Mouse (Mus musculus) right cerebral cortex, postnatal 10 days (tissue): Measurements from ENCODE around the gene Sugp2.

ENCODE experiments used
- DNase-seq, 2 experiments: peaks; one replicate each; pipeline ENCODE4 v3.0.0; 2021; ENCODE audit warnings: low spot score in 2 of 2

Sugp2 gene

DNA sequence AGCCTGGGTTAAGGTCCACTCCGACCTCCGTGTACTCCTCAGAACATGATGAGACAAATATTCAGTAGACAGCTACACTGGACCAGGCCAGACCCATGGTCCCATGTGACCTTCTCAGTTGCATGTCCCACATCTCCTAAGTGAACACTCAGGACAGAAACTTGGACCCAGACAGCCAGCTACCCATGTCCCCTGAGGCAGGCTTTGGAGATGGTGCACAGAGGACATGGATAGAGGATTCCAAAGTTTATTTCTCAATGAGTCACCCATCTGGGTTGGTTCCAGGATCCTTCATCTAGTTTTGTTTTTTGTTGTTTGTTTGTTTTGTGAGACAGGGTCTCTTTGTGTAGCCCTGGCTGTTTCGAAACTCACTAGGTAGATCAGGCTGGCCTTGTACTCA lies 13.1 kb upstream of the Sugp2 start:
- DNase-seq: no peak

DNA sequence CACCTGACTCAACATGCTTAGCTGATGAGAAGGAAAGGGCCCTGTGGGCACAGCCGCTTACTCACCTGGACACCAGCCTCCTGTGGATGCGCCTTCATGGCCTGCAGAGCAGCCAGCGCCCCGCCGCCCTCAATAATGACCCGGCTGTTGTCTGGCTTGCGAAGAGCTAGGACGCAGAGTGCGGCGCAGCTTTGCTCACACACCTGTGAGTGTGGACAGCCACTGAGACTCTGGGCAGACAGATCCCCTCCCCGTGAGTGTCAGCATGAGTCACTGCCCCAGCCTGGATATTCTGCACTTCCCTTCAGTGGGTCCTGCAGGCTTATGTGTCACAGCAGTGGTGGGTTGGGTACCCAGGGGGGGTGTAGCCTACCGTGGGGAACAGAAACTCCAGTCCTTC lies 12.0 kb upstream of the Sugp2 start:
- no peak for DNase-seq

DNA sequence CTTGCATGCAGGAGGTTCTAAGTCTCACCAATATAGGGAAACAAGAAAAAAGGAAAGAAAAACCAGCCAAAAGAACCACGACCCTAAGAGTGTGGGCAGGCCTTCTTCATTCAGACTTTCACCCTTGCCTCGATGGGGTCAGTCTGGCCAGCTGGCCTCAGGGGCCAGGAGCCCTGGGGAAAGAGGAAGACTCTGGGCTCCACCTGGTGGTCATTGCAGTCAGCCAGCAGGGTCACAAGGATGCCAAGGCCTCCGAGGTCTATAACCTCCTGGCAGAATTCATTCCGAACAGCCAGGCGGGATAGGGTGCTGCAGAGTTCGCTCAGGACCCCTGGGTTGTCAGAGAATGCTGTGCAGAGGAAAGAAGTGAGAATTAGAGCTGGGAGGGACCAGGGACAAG lies 10.7 kb upstream of the Sugp2 start:
- peak in 1 of 2 experiments; percentile 55 for DNase-seq

DNA sequence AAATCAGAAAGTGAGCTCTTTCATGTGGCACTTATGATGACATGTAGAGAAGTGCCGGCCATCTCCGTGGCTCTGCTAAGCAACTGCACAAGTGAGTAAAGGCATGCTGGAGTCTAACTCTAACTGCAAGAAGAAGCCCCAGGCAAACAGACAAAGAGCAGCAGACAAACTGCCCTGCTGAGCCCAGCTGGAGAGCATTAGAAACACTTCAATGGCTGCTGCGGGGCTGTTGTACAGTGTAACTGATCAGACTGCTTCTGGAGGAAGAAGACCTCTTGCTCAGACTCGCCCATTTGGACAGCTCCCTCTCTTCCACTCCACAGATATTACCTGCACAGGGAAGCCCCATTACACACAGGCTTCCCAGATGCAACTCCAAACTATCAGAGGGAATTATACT lies 6.0 kb upstream of the Sugp2 start:
- no peak for DNase-seq

DNA sequence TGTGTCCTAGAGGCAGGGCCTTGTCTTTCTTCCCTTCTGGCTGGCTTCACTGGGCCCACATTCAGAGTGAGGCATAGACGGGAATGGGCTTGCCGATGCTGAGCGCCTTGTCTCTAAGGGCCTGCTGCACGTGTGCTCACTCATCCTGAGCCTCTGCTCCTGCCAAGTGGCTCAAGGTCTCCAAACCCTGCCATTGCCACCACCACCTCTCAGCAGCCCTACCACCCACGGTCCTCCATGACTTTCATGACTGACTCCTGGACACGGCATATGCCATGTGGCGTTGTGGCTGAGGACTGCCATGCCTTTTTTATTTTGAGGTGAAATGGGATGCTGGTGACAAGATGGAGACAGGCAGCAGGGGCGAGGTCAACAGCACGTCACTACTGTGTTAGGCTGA lies 3.2 kb upstream of the Sugp2 start:
- DNase-seq: no peak

DNA sequence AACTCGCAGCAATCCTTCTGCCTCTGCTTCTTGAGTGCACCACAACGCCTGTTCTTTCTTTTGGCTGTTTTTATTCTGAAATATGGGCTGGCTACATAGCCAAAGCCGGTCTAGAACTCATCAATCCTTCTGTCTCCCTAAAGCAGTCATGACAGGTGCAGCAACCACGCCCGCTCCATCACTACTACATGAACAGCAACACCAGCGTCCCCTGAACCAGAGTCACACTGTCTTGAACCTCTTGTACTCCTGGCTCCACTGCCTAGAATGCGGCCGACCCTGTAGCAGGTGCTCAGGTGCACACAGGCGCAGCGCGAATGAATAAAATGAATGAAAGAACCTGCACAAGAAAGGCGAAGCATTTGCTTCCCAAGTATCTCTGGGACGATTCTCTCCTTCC lies 420 bp upstream of the Sugp2 start:
- peak in 1 of 2 experiments; percentile 47 for DNase-seq

DNA sequence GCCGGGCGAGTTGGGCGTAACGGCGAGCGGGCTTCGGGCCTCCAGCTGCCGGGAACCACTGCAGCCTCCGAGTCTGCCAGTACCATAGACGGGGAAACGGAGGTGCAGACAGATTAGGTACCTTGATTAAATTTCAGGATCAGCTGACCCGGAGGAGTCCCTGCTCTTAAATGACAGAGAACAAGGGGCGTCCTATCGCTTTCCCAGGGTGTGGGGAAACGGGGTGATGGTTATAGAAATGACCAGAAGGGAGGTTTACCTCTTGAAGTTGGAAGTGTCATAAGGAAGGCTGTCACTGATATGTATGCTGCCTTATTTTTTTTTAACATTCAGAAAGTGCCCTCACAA lies 729 bp downstream of the Sugp2 start:
- DNase-seq: no peak

DNA sequence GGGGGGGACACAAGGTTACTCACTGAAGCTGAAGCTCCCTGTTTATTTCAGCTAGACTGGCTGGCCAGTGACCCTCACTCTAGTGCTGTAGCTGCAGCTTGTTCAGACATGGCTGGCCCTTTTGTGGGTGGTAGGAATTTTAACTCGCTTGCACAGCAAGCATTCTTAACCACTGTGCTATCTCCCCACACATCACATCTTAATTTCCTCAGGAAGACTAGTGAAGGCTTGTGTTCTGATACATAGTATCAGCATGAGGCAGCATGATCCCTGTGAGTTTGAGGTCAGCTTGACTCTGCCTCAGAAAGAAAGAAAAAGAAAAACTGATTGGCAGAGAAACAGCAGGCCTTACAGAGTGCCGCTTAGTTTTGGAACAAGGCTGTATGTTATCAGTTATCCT lies 3.8 kb downstream of the Sugp2 start:
- DNase-seq: no peak

DNA sequence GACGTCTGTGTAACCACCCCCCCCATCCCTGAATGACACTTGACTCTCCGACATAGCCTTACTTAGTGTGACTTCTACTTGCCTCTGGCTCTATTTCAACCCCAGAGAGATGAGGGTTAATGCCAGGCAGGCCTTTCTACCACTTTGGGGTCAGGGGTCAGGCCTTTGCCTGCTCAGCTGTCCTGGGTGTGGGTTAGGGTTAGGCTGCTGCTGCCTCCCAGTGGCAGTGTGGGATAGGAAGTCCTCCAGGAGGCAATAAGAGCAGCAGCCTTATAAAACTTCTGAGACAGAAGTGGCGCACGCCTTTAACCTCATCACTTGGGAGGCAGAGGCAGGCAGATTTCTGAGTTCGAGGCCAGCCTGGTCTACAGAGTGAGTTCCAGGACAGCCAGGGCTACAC lies 6.6 kb downstream of the Sugp2 start:
- no peak for DNase-seq

DNA sequence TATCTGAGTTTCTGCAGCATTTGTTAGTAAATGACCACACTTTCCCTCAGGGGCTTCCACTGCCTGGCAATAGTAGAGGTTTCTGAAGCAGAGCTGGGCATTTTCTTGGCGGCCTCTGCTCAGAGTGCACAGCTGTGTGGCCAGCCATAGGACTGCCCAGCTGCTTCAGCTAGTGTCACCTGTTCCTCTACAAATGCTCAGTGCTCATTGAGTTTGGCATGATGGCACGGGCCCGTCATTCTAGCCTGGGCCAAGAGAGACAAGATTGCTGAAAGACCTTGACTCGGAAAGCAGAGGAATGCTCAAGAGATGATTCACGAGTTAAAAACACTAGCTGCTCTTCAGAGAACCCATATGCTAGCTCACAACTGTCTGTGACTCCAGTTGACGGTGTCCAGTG lies 12.6 kb downstream of the Sugp2 start:
- no peak for DNase-seq

DNA sequence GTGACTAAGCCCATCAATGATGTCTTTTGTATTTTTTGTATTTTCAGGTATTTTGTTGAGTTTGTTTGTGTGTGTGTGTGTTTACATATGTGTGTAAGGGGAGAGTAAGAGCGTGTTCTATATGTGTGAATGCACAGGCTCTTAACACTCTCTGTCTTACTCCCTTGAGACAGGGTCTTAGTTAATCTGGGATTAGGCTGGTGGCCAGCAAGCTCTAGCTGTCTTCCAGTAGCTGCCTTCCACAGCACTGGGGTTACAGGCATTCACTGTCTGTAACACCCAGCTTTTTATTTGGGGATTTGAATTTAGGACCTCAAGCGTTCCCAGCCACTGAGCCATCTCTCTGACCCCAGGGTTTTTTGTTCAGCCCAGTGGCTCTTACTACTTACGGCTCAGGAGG lies 13.8 kb downstream of the Sugp2 start:
- DNase-seq: no peak

DNA sequence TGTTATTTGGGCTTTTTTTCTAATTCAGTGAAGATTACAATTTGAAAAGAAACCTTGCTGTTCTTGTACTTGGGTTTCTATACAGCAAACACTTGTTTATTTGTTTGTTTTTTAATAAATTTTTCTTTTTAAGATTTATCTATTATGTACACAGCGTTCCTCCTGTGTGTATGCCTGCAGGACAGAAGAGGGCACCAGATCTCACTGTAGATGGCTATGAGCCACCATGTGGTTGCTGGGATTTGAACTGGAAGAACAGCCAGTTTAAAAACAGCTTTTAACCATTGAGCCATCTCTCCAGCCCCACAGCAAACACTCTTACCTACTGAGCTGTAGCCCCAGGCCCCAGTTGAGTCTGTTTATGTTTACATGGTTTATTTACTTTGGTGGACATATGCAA lies 20.6 kb downstream of the Sugp2 start:
- DNase-seq: no peak

DNA sequence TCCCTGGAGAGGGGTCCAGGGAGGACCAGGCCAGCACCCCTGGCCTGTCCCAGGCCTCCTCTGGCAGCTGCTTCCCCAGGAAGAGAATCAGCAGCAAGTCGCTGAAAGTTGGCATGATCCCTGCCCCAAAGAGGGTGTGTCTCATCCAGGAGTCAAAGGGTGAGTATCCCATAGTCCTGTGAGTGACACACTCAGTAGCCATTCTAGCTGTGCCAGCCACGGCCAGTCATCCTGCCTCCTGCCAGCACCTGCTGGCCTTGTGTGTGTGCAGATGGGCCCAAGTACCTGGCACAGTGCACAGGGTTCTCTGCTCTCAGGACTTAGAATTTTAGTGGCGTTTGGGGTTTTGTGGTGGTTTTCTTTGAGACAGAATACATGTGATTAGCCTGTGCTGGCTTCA lies 23.4 kb downstream of the Sugp2 start:
- no peak for DNase-seq

DNA sequence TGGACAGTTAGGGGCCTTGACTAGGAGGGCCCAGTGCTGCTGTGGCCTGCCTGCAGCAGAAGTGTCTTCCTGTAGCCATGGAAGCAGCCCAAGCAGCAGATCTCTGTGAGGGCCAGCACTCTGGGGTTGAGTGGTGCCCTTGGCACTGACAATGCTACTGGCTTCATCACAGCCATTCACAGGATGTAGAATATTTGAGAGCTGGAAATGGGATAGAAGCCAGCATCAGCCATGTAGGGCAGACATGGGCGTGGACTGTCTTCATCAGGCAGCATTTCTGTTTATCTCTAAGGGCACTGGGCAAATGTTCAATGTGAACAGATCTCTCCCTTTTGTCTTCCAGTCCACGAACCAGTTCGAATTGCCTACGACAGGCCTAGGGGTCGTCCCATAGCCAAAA lies 24.6 kb downstream of the Sugp2 start:
- no peak for DNase-seq

DNA sequence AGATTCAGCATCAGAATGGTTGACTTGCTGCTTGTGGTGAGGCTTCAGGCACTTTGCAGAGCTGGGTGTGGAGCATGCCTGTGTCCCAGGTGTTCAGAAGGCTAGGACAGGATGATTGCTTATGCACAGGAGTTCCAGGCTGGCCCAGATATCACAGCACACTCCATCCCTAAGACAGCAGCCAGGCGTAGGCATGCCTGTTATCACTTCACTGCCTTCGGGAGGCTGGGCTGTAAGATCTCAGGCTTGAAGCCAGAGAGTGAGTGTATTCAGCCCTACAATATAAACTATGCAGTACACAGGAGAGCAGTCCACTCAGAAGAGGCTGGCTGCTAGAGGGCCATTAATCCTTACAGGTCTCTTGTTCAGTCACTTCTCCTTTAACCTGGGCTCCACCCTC lies 25.0 kb downstream of the Sugp2 start:
- DNase-seq: no peak

DNA sequence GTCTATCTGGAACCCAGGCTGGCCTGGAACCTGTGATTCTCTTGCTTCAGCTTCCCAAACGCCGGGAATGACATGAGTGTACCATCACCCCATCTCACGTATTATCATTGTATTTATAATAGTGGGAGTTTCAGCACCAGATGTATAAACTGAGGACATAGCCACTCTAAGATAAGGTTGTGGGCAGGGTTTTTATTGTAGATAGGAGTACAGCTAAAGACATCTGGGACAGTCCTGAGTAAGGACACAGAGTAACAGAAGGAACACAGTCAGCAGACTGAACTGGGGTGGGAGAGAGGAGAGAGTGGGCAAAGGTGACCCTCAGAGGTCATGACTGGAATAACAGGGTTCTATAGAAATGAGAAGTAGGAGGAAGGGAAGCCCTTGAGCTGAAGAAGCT lies 33.6 kb downstream of the Sugp2 start:
- no peak for DNase-seq

DNA sequence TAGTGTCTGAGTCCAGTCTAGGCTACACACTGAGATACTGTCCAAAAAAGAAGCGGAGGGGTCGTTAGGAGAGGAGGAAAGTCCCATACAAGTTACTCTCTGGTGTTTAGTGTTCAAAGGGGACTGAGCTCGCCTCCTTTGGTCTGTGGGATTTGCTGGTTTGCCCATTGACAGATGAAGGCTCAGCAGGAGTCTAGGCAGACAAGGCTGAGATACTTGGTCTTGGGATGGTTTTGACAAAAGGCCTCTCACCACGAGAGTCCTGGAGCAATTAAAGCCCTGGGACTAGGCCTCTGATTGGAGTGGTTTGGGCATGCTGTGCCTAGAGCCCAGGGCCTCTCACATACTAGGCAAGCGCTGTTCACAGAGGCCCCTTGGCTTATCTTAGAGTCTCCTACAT lies 34.3 kb downstream of the Sugp2 start:
- no peak for DNase-seq

DNA sequence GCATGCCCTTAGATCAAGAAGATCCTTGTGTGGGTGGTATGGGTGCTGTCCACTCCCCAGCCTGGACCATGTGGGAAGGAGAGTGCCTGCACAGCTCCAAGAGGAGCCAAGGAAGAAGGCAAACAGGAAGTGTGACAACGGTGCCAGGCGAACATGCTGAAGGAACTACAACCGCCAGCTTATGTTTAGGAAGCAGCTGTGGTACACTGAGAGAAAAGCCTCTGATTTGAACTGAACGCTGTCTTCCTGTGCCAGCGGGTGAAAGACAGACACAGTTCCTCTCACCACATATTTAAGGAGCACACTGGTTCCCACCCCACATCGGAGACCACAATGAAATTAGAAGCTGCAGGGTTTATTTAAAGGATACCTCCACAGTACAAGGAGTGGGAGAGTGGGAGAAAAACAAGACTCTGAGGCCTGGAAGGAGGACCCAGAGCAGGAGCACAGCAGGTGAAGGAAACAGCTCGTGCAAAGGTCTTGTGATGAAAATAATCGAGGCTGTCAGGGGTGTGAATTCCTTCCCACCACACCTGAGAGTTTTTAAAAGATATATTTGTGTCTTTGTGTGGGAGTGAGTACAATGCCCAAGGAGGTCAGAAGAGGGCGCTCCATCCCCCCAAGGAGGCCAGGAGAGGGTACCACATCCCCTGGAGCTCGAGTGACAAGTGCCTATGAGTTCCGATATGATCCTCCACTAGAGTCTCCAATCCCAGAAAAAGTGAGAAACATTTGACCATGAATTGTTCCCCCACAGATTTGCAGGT lies 35.0 kb downstream of the Sugp2 start:
- DNase-seq: peak; percentile 63 to 76

DNA sequence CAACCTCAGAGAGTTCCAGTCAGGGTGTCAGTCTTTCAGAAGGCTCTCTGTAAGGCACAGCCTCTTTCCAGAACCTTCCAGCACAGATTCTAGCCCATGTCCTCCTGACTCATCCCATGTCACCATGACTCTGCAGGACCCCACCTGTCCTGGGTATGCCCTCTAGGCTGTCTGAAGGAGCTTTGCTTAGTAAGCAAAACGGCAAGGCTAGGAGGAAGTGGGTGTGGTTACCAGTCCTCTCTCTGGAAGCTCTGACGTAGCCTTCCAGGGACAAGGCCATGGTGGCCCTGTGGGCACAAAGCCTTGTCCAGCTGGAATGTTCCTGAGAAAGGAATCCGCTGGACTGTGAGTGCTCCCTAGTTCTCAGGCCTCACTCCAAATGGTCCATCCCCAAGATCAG lies 38.9 kb downstream of the Sugp2 start:
- no peak for DNase-seq

DNA sequence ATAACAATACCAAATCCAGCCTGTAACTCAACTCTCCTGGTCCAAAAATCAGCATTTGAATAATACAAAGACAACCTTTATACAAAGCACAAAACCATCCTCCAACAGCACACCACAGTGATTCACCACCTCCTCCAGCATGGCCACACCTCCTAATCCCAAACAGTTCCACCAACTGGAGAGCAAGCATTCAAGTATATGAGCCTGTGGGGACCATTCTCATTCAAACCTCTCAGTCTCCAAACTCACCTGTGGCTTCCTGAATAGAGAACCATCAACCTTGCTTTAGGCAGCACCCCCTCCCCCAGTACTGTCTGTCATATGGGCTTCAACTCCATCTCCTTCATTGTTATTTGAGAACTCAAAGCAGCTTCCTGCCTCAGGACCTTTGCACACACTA lies 40.3 kb downstream of the Sugp2 start:
- DNase-seq: no peak

DNA sequence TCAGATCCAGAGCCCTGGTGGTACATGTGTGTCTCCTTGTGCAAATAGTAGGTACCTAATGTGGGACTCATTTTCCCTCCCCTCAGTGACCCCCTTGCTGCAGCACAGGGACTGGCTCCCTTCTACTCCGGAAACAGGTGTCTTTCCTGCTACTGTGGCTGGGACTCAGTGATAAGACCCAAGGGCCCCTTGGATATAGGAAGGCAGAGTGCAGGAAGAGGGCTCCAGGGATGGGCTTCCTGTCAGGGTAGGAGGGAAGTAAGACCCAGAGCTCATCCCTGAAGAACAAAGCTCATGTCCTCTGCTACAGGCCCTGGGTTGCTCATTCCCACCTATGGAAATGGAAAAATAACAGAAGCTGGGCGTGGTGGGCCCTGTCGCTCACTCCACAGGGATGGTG lies 42.5 kb downstream of the Sugp2 start:
- DNase-seq: no peak

DNA sequence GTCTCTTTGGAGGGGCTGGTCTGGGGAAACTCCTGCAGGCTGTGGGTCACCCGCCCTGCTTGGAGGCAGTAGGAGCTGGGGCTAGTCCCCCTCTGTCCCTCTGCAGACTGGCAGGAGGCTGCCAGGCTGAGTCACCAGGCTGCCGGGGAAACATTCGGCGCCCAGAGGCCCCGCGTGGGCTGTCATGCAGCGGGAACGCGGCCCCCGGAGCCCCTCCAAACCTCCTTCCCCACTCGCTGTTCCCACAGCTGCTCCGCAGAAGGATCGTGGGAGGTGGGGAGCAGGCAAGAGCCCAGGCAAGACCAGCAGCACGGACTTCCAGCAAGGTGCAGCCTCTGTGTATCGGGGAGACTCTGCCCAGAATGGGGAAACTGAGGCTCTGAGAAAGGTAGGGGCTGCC lies 44.1 kb downstream of the Sugp2 start:
- no peak for DNase-seq

DNA sequence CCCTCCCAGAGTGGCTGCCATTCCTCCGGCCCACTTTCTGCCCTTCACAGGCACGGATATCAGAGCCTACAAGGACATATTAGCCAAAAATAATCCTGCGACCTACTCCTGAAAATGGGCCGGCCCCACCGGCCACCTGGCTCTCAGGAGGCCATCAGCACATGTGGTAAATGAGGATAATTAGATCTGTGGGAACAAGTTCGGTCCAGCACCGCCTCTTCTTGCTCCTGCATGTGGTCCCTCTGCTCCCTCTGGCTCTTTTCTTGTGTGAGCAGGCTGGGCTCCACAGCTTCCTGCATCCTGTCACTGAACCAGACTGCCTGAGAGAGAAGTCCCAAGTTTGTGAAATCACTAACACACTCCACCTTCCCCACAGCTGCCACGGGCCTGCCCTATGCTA lies 45.2 kb downstream of the Sugp2 start:
- DNase-seq: no peak

DNA sequence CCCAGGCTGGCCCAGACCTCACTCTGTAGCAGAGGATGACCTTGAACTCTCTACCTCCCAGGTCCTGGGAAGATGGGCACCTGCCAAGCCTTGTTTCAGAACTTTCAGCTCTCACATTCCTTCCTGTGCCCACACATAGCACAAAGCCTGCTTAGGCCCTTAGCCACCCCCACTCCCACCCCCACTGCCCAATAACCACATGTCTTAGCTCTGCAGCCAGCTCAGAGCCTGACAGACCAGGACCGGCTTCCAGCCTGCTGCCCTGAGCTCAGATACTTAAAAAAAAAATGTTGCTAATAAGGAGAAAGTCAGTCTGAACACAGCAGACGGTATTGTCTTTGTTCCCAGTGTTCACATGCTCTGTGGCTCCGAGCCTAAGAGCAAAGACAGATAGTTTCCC lies 47.0 kb downstream of the Sugp2 start:
- DNase-seq: no peak
